ENCODE assay signal across 14 mouse cellular contexts in genomic region chr17:44522906-44523305, GRCm38 (mm10).
A peak's percentile ranks its signal among the peaks of the same experiment; 100 is the strongest.
DNase-seq lines count a peak whose midpoint lies in the region; TF ChIP-seq lines count a peak whose summit lies in the region.
"Had no signal": no experiment of that assay in that cellular context is flagged by ENCODE, and none has a peak within 500 bp of the region (broad histone marks: within the 10 kb centered on the region; RNA-seq: fewer than 3 reads in every experiment).

No protein-coding gene starts in this region.

- intact Hi-C loops in heart, postnatal 25 days (cut with DNase I) = no loop called here
- intact Hi-C loops in left cerebral cortex, adult 2 months (cut with DNase I) = loop anchor here (5.0 to 10.0 kb wide), 2 partner anchors 214 to 732 kb away; no protein-coding TSS in a partner anchor

- no peak for TF ChIP-seq CTCF in left cerebral cortex, adult 2 months (IDR thresholded peaks at IDR 0.05)

- no peak overlapping the region for H3K27ac ChIP-seq in left cerebral cortex, adult 2 months
- H3K27ac ChIP-seq: forebrain, embryonic 15.5 days; intestine, embryonic 15.5 days; liver, embryonic 14.5 days; midbrain, embryonic 13.5 days had no signal

- H3K4me3 ChIP-seq in left cerebral cortex, adult 2 months = no peak overlapping the region
- H3K4me3 ChIP-seq: forebrain, embryonic 15.5 days; intestine, embryonic 15.5 days; midbrain, embryonic 13.5 days had no signal

- DNase-seq in heart, adult 18-20 months = peak; percentile 28
- no peak for DNase-seq in heart, postnatal 25 days (ENCODE audit: low spot score)
- peak; percentile 41 for DNase-seq in kidney, postnatal 10 days
- no peak for DNase-seq in kidney, adult 18-20 months
- DNase-seq in adrenal gland, adult (ENCODE audit: inconsistent age in 2 of 2, low spot score in 1 of 2) = peak; percentile 50 to 81
- peak; percentile 30 for DNase-seq in brain, adult 2 months (ENCODE audit: low read depth, low spot score)
- DNase-seq in left cerebral cortex, adult 2 months (ENCODE audit: extremely low spot score in 1 of 2, low spot score in 2 of 2) = no peak
- DNase-seq: cerebellum, postnatal 25 days; gastrocnemius, postnatal 10 days; lung, postnatal 36 days had no signal

Comparison
In these comparisons a context has a peak if more than half of its experiments do, and no peak if none do; other contexts are left out.
1. DNase-seq: peak in heart, adult 18-20 months (2 of 2), kidney, postnatal 10 days (single experiment), adrenal gland, adult (2 of 2) and brain, adult 2 months (single experiment); none in heart, postnatal 25 days (single experiment), kidney, adult 18-20 months (single experiment) and left cerebral cortex, adult 2 months (0 of 2).